Mouse (Mus musculus): ENCODE data around the gene Tnik.

Tnik gene

DNA sequence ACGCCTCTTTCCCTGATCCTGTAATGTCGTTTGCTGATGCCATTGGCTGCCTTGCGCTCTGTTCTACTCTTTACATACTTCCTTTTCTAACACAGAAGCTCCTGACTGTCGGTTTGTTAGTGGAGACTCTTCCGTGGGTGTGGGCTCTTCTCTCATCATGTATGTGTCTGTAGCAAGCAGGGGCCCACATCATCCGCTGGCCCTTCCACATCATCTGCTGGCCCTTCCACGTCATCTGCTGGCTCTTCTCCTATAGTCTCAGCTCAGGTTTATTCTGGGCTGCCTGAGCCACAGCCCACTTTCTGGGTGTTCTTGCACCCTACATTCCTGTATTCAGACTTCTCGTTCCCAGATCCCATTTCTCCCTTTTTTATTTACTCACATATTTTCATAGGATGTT is 58.6 kb downstream of the Tnik start:
- Histone ChIP-seq H3K36me3 (ENCODE audit: insufficient read depth, low read length) (no peaks in the 10 kb centered on the region), H3K27me3 (ENCODE audit: insufficient read depth, low read length) (no peaks in the 10 kb centered on the region), H3K9me3 (ENCODE audit: low read length) (peaks cover 12% of the 10 kb centered on the region), H3K4me3 (replicated peaks; ENCODE audit: low read length) (no peak overlapping the region), H3K4me1 (replicated peaks; ENCODE audit: low read depth, low read length) (no peaks in the 10 kb centered on the region)
- TF ChIP-seq CTCF (conservative IDR thresholded peaks at IDR 0.05; ENCODE audit: low read length) (no peak), NANOG (IDR thresholded peaks at IDR 0.05; ENCODE audit: borderline replicate concordance, low read length) (no peak), POU5F1 (IDR thresholded peaks at IDR 0.05; ENCODE audit: borderline replicate concordance, low read length) (no peak)

DNA sequence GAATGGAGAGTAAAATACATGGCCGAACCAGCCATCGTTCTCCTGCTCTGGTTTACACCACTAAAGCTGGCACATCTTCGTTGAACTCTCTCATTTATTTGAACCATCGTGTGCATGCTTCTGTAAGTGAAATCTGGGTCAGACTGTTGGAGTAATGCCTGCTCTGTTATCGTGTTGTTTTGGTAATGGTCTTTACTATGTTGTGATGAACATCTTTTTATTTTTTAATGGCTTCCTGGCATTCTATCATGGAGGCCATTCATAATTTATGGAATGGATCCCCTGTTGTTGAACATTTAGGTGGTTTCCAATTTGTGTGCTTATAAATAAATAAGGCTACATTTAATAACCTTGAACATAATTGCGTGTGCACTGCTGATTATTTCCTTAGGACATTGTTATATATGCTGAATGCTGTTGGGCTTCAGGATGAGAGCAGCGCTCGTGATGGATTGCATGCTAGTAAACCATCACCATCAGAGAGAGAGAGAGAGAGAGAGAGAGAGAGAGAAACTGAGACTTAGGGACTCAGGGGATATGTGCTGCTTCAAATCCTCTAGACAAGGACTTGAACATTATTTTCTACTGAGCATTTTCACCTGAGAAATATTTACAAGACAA is 62.7 kb downstream of the Tnik start:
- no peaks in the 10 kb centered on the region for H3K4me1 ChIP-seq (replicated peaks; ENCODE audit: low read depth, low read length)
- no peak overlapping the region for H3K4me3 ChIP-seq (replicated peaks; ENCODE audit: low read length)
- no peaks in the 10 kb centered on the region for H3K9me3 ChIP-seq (ENCODE audit: low read length)
- TF ChIP-seq NANOG (IDR thresholded peaks at IDR 0.05; ENCODE audit: borderline replicate concordance, low read length) (no peak), CTCF (conservative IDR thresholded peaks at IDR 0.05; ENCODE audit: low read length) (no peak), POU5F1 (IDR thresholded peaks at IDR 0.05; ENCODE audit: borderline replicate concordance, low read length) (no peak)
- no peaks in the 10 kb centered on the region for H3K36me3 ChIP-seq (ENCODE audit: insufficient read depth, low read length)
- H3K27me3 ChIP-seq (ENCODE audit: insufficient read depth, low read length): no peaks in the 10 kb centered on the region

DNA sequence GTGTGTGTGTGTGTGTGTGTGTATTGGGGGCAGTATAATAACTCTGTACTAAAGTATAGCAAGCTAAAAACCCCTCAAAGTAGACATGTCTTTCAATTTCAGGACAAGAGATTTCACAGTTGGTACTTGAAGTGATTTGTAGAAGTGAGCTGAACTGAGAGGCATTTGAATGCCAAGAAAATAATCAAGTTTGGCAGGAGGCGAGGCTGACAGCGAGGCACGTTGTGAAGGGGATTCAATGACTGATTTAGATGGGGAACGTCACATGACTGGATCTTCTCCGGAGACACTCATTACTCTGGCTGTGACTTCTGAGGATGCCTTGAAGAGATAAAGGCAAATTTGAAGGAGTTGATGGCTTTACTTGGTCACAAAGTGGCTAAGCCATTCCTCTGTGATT is 69.3 kb downstream of the Tnik start:
- Histone ChIP-seq H3K36me3 (ENCODE audit: insufficient read depth, low read length) (no peaks in the 10 kb centered on the region), H3K4me1 (replicated peaks; ENCODE audit: low read depth, low read length) (no peaks in the 10 kb centered on the region)
- no peak for TF ChIP-seq CTCF (conservative IDR thresholded peaks at IDR 0.05; ENCODE audit: low read length)
- no peak for TF ChIP-seq POU5F1 (IDR thresholded peaks at IDR 0.05; ENCODE audit: borderline replicate concordance, low read length)
- TF ChIP-seq NANOG (IDR thresholded peaks at IDR 0.05; ENCODE audit: borderline replicate concordance, low read length): no peak

DNA sequence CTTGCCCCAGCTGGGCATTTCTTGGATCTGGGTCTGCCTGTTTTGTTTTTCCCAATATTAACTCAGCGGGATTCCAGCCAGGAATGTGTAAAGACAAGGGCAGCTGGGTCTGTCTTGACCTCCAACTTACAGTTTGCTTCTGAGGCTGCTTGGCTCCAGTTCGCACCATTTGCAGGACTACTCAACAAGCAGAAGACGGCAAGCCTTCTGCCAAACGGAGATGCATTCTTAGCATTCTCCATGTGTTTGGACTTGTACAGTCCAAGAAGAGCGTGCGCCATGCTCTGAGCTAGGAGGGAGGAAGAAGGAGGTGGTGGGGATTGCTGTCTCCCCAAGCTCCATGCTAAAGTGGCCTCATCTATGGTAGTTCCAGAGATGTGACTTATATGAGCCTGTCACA is 70.9 kb downstream of the Tnik start:
- Histone ChIP-seq H3K4me3 (replicated peaks; ENCODE audit: low read length) (no peak overlapping the region), H3K36me3 (ENCODE audit: insufficient read depth, low read length) (no peaks in the 10 kb centered on the region), H3K27me3 (ENCODE audit: insufficient read depth, low read length) (no peaks in the 10 kb centered on the region), H3K4me1 (replicated peaks; ENCODE audit: low read depth, low read length) (no peaks in the 10 kb centered on the region), H3K9me3 (ENCODE audit: low read length) (no peaks in the 10 kb centered on the region)
- no peak for TF ChIP-seq POU5F1 (IDR thresholded peaks at IDR 0.05; ENCODE audit: borderline replicate concordance, low read length)
- TF ChIP-seq NANOG (IDR thresholded peaks at IDR 0.05; ENCODE audit: borderline replicate concordance, low read length): no peak

More for the DNA sequence above, 69.3 kb downstream of the Tnik start:
- no peaks in the 10 kb centered on the region for H3K9me3 ChIP-seq (ENCODE audit: low read length)
- no peaks in the 10 kb centered on the region for H3K27me3 ChIP-seq (ENCODE audit: insufficient read depth, low read length)
- no peak overlapping the region for H3K4me3 ChIP-seq (replicated peaks; ENCODE audit: low read length)

DNA sequence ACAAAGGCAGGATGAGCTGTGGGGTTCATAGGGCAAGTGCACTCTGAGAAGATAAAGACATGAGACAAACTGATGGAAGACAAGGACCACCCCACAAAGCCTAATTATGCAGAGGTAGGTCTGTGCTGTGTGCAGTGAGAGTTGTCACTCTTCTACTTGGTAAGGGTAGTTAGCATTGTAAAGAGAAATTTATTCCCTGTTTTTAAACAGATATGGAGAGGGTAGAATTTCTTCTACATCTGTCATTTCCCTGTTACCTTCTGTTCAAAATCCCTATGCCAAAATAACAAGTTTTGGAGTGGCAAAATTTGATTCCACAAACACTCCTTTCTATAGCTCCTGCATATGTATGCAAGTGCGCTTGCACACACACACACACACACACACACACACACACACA is 71.5 kb downstream of the Tnik start:
- H3K4me3 ChIP-seq (replicated peaks; ENCODE audit: low read length): no peak overlapping the region
- no peak for TF ChIP-seq NANOG (IDR thresholded peaks at IDR 0.05; ENCODE audit: borderline replicate concordance, low read length)
- no peak for TF ChIP-seq POU5F1 (IDR thresholded peaks at IDR 0.05; ENCODE audit: borderline replicate concordance, low read length)
- no peaks in the 10 kb centered on the region for H3K27me3 ChIP-seq (ENCODE audit: insufficient read depth, low read length)
- no peaks in the 10 kb centered on the region for H3K36me3 ChIP-seq (ENCODE audit: insufficient read depth, low read length)
- no peaks in the 10 kb centered on the region for H3K9me3 ChIP-seq (ENCODE audit: low read length)
- no peaks in the 10 kb centered on the region for H3K4me1 ChIP-seq (replicated peaks; ENCODE audit: low read depth, low read length)

DNA sequence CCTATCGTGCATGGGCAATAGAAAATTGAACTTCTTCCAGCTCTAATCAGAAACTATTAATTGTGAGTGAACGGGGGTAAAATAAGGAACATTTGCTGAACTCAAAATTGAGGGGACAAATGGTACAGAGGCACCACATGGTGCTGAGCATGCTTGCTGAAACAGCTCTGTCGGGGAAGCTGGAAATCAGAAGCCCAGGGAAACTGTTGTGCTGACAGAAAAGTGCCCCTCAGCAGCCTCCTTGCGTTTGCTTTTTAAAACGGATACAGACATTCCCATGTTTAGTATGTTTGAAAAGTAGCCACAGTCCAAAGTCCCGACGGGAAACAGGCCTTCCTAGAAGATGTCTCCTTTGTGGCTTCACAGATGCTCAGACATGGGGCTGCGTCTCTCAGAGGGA is 77.1 kb downstream of the Tnik start:
- Histone ChIP-seq H3K9me3 (ENCODE audit: low read length) (no peaks in the 10 kb centered on the region), H3K4me1 (replicated peaks; ENCODE audit: low read depth, low read length) (no peaks in the 10 kb centered on the region), H3K4me3 (replicated peaks; ENCODE audit: low read length) (no peak overlapping the region), H3K36me3 (ENCODE audit: insufficient read depth, low read length) (no peaks in the 10 kb centered on the region), H3K27me3 (ENCODE audit: insufficient read depth, low read length) (no peaks in the 10 kb centered on the region)
- TF ChIP-seq CTCF (conservative IDR thresholded peaks at IDR 0.05; ENCODE audit: low read length) (no peak), NANOG (IDR thresholded peaks at IDR 0.05; ENCODE audit: borderline replicate concordance, low read length) (no peak), POU5F1 (IDR thresholded peaks at IDR 0.05; ENCODE audit: borderline replicate concordance, low read length) (no peak)

DNA sequence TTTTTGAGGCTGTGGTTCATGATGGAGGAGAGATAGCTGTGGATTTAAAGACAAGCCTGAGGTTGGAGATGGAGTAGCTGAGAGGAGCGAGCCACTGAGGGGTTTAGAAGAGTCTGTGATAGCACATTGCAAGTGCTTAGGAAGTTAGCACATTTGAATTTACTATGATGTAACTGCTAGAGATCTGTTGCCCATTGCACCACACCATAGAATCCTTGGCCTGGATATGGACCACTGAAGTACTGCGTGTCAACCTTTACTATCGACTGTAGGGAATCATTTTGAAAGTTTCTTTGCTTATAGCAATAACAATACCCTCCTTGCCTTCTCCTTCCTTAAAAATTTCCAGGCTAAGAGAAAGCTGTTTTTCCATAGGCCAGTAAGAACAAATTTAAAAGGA is 80.2 kb downstream of the Tnik start:
- H3K4me3 ChIP-seq (replicated peaks; ENCODE audit: low read length): no peak overlapping the region
- TF ChIP-seq NANOG (IDR thresholded peaks at IDR 0.05; ENCODE audit: borderline replicate concordance, low read length): no peak
- no peak for TF ChIP-seq CTCF (conservative IDR thresholded peaks at IDR 0.05; ENCODE audit: low read length)
- no peak for TF ChIP-seq POU5F1 (IDR thresholded peaks at IDR 0.05; ENCODE audit: borderline replicate concordance, low read length)
- no peaks in the 10 kb centered on the region for H3K36me3 ChIP-seq (ENCODE audit: insufficient read depth, low read length)
- H3K9me3 ChIP-seq (ENCODE audit: low read length): no peaks in the 10 kb centered on the region
- no peaks in the 10 kb centered on the region for H3K27me3 ChIP-seq (ENCODE audit: insufficient read depth, low read length)
- no peaks in the 10 kb centered on the region for H3K4me1 ChIP-seq (replicated peaks; ENCODE audit: low read depth, low read length)

DNA sequence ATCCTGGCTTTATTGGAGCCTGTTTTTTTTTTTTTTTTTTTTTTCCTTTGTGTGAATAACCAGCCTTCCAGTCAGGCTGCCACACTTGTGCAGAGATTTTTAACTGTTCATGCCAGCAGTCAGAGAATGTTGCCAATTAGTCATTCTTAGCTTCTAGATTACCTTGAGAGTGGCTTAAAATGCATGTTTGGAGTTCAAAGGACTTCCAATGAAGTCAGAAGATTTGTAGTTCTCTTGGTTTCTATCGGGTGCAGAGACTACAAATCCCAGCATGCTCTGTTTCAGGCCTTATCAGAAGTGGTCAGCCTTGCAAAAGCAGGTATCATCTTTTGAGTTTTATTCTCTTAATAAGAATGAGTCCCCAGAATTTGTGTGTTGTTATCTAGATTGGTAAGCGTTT is 80.6 kb downstream of the Tnik start:
- H3K9me3 ChIP-seq (ENCODE audit: low read length): no peaks in the 10 kb centered on the region
- peaks cover 2% of the 10 kb centered on the region; the same call in 1 of the 2 replicates for H3K4me1 ChIP-seq (replicated peaks; ENCODE audit: low read depth, low read length)
- no peak overlapping the region for H3K4me3 ChIP-seq (replicated peaks; ENCODE audit: low read length)
- H3K27me3 ChIP-seq (ENCODE audit: insufficient read depth, low read length): no peaks in the 10 kb centered on the region
- TF ChIP-seq NANOG (IDR thresholded peaks at IDR 0.05; ENCODE audit: borderline replicate concordance, low read length) (no peak), CTCF (conservative IDR thresholded peaks at IDR 0.05; ENCODE audit: low read length) (no peak), POU5F1 (IDR thresholded peaks at IDR 0.05; ENCODE audit: borderline replicate concordance, low read length) (no peak)
- H3K36me3 ChIP-seq (ENCODE audit: insufficient read depth, low read length): no peaks in the 10 kb centered on the region

DNA sequence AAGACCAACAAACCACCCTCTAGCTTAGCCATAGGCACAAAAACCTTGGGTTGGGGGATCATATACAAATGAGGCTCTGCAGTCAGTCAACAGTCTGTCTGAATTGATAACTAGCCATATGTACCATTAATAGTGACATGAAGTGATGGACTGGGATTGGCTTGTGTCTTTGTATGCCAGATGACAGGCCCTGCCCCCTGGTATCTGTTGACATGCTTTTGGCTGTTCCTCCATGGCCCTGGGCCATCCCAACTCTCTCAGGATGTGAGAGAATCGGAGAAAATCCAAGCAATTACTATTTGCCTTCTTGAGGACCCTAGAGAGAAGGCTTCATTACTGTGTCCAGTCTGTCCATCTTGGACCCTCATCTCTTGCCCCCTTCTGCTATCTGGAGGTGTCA is 82.4 kb downstream of the Tnik start:
- Histone ChIP-seq H3K27me3 (ENCODE audit: insufficient read depth, low read length) (no peaks in the 10 kb centered on the region), H3K4me1 (replicated peaks; ENCODE audit: low read depth, low read length) (peaks cover 5% of the 10 kb centered on the region; the same call in 1 of the 2 replicates), H3K4me3 (replicated peaks; ENCODE audit: low read length) (no peak overlapping the region), H3K9me3 (ENCODE audit: low read length) (no peaks in the 10 kb centered on the region), H3K36me3 (ENCODE audit: insufficient read depth, low read length) (no peaks in the 10 kb centered on the region)
- TF ChIP-seq CTCF (conservative IDR thresholded peaks at IDR 0.05; ENCODE audit: low read length) (no peak), POU5F1 (IDR thresholded peaks at IDR 0.05; ENCODE audit: borderline replicate concordance, low read length) (no peak), NANOG (IDR thresholded peaks at IDR 0.05; ENCODE audit: borderline replicate concordance, low read length) (no peak)

All from E14TG2a.4 (cell line).